13 mouse cellular contexts compared by ENCODE assay signal in the genomic region with DNA sequence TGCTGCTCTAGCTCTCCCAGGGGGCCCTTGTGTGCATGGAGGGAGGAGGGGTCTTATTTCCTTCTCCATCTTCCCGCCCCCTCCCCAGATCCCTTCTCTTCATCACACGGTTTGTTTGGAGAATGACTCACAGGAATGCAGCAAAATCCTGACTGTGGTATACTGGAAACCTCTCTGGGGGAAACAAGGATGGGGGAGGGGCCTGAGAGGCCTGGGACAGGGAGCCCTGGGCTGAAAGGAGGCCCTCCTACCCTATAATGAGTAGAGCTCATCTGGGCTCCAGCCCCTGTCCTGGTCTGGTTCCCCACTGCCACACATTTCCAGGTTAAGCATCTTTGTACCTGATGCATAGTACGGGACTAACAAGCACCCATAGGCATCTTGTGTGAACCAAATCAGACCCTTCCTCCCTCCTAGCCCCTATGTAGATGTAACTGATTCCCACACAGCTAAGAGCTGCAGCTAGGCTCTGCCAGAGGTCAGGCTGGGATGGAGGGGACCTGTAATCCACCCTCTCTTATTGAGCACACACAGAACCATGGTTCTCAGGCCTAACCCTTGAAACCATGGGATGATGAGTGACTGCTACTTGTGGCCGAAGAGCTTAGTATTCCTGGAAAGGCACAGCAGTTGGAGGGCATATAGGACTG. TPM values are rescaled to one million over a fixed set of nuclear protein-coding genes. Genes with fewer than 3 reads are reported as not detected.
DNase-seq lines count a peak whose midpoint lies in the region; ATAC-seq and TF ChIP-seq lines count a peak whose summit lies in the region.
"Had no signal": no experiment of that assay in that cellular context is flagged by ENCODE, and none has a peak within 500 bp of the region (broad histone marks: within the 10 kb centered on the region; RNA-seq: fewer than 3 reads in every experiment).

No protein-coding gene starts in this region.

- ATAC-seq in heart, embryonic 16.5 days (replicated peaks; ENCODE audit: extremely low read depth, insufficient read depth, low FRiP score), result peak; percentile 39; the same call in 1 of the 2 replicates
- ATAC-seq in lung, postnatal 0 days, result peak; percentile 25; the same call in 1 of the 2 replicates
- no peak for ATAC-seq in embryonic facial prominence, embryonic 13.5 days (ENCODE audit: insufficient number of reproducible peaks, insufficient read depth, low FRiP score, low TSS enrichment, low read depth)
- ATAC-seq: forebrain, embryonic 13.5 days had no signal

- no peak overlapping the region for H3K9ac ChIP-seq in heart, embryonic 16.5 days (ENCODE audit: low read length)
- no peak overlapping the region for H3K9ac ChIP-seq in lung, postnatal 0 days (replicated peaks; ENCODE audit: low read depth)
- H3K9ac ChIP-seq in embryonic facial prominence, embryonic 13.5 days, result peak overlapping the region; percentile 36; the same call in 1 of the 2 replicates
- H3K9ac ChIP-seq: forebrain, embryonic 13.5 days had no signal

- H3K4me2 ChIP-seq in heart, embryonic 16.5 days (ENCODE audit: low read depth, low read length), result no peak overlapping the region
- no peak overlapping the region for H3K4me2 ChIP-seq in lung, postnatal 0 days (replicated peaks; ENCODE audit: low read depth, low read length)
- peak overlapping the region; percentile 23 for H3K4me2 ChIP-seq in embryonic facial prominence, embryonic 13.5 days
- H3K4me2 ChIP-seq in myocyte (ENCODE audit: low read depth), result peak overlapping the region; percentile 40
- H3K4me2 ChIP-seq: forebrain, embryonic 13.5 days had no signal

- intact Hi-C loops in heart, postnatal 36 days (cut with DNase I), result no loop called here

- peaks cover 98% of the 10 kb centered on the region for H3K79me2 ChIP-seq in myocyte (ENCODE audit: control insufficient read depth, insufficient read depth)

- H3K4me1 ChIP-seq in heart, embryonic 16.5 days (ENCODE audit: control insufficient read depth, insufficient read depth, low read length), result peaks cover 53% of the 10 kb centered on the region
- peaks cover 9% of the 10 kb centered on the region; the same call in 1 of the 2 replicates for H3K4me1 ChIP-seq in lung, postnatal 0 days (ENCODE audit: insufficient read depth, low read depth, low read length)
- peaks cover 40% of the 10 kb centered on the region for H3K4me1 ChIP-seq in embryonic facial prominence, embryonic 13.5 days

- H3ac ChIP-seq in myocyte (ENCODE audit: control insufficient read depth, insufficient read length), result no peak overlapping the region

- H3K4me3 ChIP-seq in heart, embryonic 16.5 days (ENCODE audit: low read length), result no peak overlapping the region
- H3K4me3 ChIP-seq in lung, postnatal 0 days (ENCODE audit: low read depth, low read length), result no peak overlapping the region
- no peak overlapping the region for H3K4me3 ChIP-seq in embryonic facial prominence, embryonic 13.5 days
- H3K4me3 ChIP-seq in myocyte, result no peak overlapping the region
- H3K4me3 ChIP-seq: forebrain, embryonic 13.5 days had no signal

- no peak for TF ChIP-seq EP300 in lung, postnatal 0 days (IDR thresholded peaks at IDR 0.05)

- H3K36me3 ChIP-seq in heart, embryonic 16.5 days (ENCODE audit: control insufficient read depth, insufficient read depth), result no peaks in the 10 kb centered on the region
- H3K36me3 ChIP-seq in lung, postnatal 0 days (ENCODE audit: insufficient read depth, low read length), result no peaks in the 10 kb centered on the region
- no peaks in the 10 kb centered on the region for H3K36me3 ChIP-seq in embryonic facial prominence, embryonic 13.5 days
- H3K36me3 ChIP-seq in myocyte (ENCODE audit: control insufficient read depth, insufficient read depth), result no peaks in the 10 kb centered on the region

- no peaks in the 10 kb centered on the region for H3K9me3 ChIP-seq in heart, embryonic 16.5 days (replicated peaks; ENCODE audit: control insufficient read depth, low read length)
- H3K9me3 ChIP-seq in lung, postnatal 0 days (ENCODE audit: low read length), result no peaks in the 10 kb centered on the region
- H3K9me3 ChIP-seq in embryonic facial prominence, embryonic 13.5 days, result no peaks in the 10 kb centered on the region
- H3K9me3 ChIP-seq: forebrain, embryonic 13.5 days had no signal

- H3K27me3 ChIP-seq in heart, embryonic 16.5 days (ENCODE audit: control insufficient read depth, insufficient read depth, low read length), result no peaks in the 10 kb centered on the region
- no peaks in the 10 kb centered on the region for H3K27me3 ChIP-seq in lung, postnatal 0 days (replicated peaks; ENCODE audit: insufficient read depth, low read length)
- no peaks in the 10 kb centered on the region for H3K27me3 ChIP-seq in embryonic facial prominence, embryonic 13.5 days
- no peaks in the 10 kb centered on the region for H3K27me3 ChIP-seq in myocyte (ENCODE audit: control insufficient read depth, insufficient read depth, insufficient read length)
- H3K27me3 ChIP-seq: CH12.LX; forebrain, embryonic 13.5 days had no signal

- TF ChIP-seq CTCF in lung, postnatal 0 days (IDR thresholded peaks at IDR 0.05), result no peak

- no peak overlapping the region for H3K27ac ChIP-seq in heart, embryonic 16.5 days (ENCODE audit: low read length)
- no peak overlapping the region for H3K27ac ChIP-seq in lung, postnatal 0 days (ENCODE audit: low read length)
- peak overlapping the region; percentile 69 for H3K27ac ChIP-seq in embryonic facial prominence, embryonic 13.5 days
- H3K27ac ChIP-seq: forebrain, embryonic 13.5 days had no signal

- WGBS in heart, embryonic 16.5 days, result 46% methylated on average over 4 of the region's 4 CpGs
- 42% methylated on average over 4 of the region's 4 CpGs for WGBS in lung, postnatal 0 days
- 39% methylated on average over 4 of the region's 4 CpGs for WGBS in embryonic facial prominence, embryonic 13.5 days

- DNase-seq in heart, postnatal 36 days, result no peak
- DNase-seq in lung, postnatal 0 days (ENCODE audit: low spot score), result peak; percentile 25
- DNase-seq in lung, postnatal 4 days, result no peak
- no peak for DNase-seq in thymus, postnatal 4 days
- no peak for DNase-seq in layer of hippocampus, postnatal 36 days
- DNase-seq: cerebellum, adult 9-11 months; kidney, adult 9 months; right cerebral cortex, postnatal 4 days had no signal

- no peak for TF ChIP-seq POLR2A in myocyte (IDR thresholded peaks at IDR 0.05; ENCODE audit: insufficient read length, low read depth)

TF ChIP-seq in myocyte, 11 proteins besides CTCF, POLR2A, EP300 and RAD21:
- TF ChIP-seq TCF3 (IDR thresholded peaks at IDR 0.05; ENCODE audit: insufficient read length, low read depth) (no peak), POLR2AphosphoS2 (IDR thresholded peaks at IDR 0.05; ENCODE audit: insufficient read length, low read depth) (no peak), MYOD1 (IDR thresholded peaks at IDR 0.05; ENCODE audit: control insufficient read depth in 1 of 3, insufficient read length in 2 of 3, low read depth in 2 of 3) (no peak), USF1 (IDR thresholded peaks at IDR 0.05; ENCODE audit: low read depth) (no peak), REST (IDR thresholded peaks at IDR 0.05; ENCODE audit: insufficient read depth, insufficient read length) (no peak)

RNA-seq across cellular contexts. Expression of gene Rai1, which starts 23.2 kb away (rescaled TPM):
- 15.7 TPM in 2 replicates for polyA plus RNA-seq in heart, embryonic 16.5 days (2015; fragmentation: Nextera tagmentation; extraction: Ambion mirVana)
- total RNA-seq in heart, postnatal 36 days (2021), result 10 to 100 TPM; 24.2 to 24.5 TPM
- polyA plus RNA-seq in lung, postnatal 0 days (2015; fragmentation: Nextera tagmentation; extraction: Ambion mirVana), result 13.5 and 16.2 TPM in 2 replicates
- polyA plus RNA-seq in embryonic facial prominence, embryonic 13.5 days (2015; fragmentation: Nextera tagmentation; extraction: Ambion mirVana), result 27.9 and 28.5 TPM in 2 replicates
- 26.0 TPM for polyA plus RNA-seq in myocyte (2012; fragmentation: generic; extraction: Trizol)
- 10 to 100 TPM; 67.9 to 76.3 TPM for total RNA-seq in layer of hippocampus, postnatal 36 days (2021)

Comparison
In these comparisons a context has a peak if more than half of its experiments do, and no peak if none do; other contexts are left out.
1. H3K4me2 ChIP-seq: peak in embryonic facial prominence, embryonic 13.5 days (single experiment) and myocyte (single experiment); none in heart, embryonic 16.5 days (single experiment) and lung, postnatal 0 days (single experiment).